Mouse (Mus musculus): ENCODE results near the gene Zbtb45. TPM values are rescaled to one million over a fixed set of nuclear protein-coding genes. Genes with fewer than 3 reads are reported as not detected.

Zbtb45 gene
- total RNA-seq (2023), result 10 to 100 TPM; 11.2 to 12.6 TPM

GRCm38 (mm10) chr7:13010005-13010908, at the start of gene Zbtb45:
Gene Zbtb45 (minus strand): TSS chr7:13010034.

GRCm38 (mm10) chr7:13054287-13055010, 44.6 kb upstream of the Zbtb45 start, which contains the start of gene Mzf1:
Gene Mzf1 (minus strand): TSS chr7:13054764.

DNA sequence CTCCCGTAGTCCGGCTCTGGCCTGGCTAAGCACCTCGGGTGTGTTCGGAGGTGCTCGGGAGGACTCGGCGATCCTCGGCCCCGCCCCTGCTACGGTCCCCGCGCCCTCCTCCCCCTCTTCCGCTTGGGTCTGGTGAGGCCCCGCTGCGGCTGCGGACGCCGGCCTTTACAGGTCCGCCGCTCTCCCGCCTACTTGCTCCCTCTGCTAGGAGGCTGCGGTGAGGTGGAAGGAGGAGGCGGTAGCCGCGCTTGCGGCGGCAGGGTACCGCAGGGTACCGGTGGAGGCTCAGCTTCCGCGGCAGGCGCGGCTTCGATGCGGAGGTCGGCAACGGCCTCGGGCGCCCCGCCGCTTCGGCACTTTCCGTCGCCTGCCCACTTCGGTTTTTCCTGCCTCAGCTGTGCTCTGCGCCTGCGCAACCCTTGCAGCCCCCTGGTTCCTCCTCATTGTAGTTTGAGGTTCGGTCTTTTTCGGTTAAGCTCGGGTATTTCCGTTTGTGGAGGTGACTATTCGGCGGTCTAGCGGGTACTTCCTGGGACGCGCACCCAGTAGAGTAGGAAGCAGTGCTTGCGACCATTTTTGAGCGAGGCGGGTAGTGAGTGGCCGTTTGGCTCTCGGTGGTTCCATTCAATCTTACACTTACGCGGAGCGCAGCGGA, 28.2 kb upstream of the Zbtb45 start, which contains the start of gene Ube2m:
TSS of gene Ube2m (minus strand) at position 375 of the 655 bp plus-strand sequence.

DNA sequence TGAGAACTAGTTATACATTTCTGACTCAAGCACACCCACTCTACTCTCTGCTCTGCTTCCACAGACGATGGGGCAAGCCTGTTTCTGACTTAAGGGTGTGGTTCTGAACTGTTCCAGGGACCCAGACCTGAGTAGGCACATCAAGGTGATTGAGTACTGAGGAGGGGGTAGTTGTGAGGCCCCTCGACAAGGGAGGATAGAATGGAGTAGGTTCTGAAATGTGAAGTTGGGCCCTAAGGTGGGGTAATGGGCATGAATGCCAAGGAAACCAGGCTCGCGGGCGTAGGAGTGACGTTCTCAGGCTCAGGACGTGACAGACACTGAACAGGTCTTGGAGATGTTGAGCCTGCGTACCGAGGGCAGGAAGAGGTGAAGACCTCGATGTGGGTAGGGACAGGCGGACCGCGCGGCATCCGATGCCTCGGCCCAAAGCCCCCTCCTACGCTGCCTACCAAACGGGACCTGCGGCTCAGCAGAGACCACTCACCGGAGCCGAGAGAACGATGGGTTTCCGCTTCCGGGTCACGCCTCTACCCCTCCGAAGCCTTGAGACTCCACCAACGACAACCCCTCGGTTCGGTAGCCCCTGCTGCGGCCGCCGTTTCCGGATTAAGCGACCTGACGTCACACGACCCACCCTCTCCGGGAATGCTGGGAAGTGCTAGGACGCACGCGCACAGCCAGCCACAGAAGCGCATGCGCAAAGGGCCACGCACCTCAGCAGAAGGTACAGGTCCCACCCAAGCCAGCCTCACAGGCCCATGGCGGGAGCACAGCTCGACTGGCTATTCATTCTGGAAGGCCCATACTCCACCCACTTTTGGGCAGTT, 24.5 kb upstream of the Zbtb45 start, which contains the start of gene Chmp2a:
TSS of gene Chmp2a (minus strand) at position 660 of the 830 bp plus-strand sequence.

GRCm38 (mm10) chr7:12998851-12999250, 11.0 kb downstream of the Zbtb45 start, which contains the start of gene Trim28:
Gene Trim28 (plus strand): TSS chr7:12999114.

GRCm38 (mm10) chr7:12998053-12998452, 11.8 kb downstream of the Zbtb45 start, which contains the start of gene Slc27a5:
Gene Slc27a5 (minus strand): TSS chr7:12998192.

DNA sequence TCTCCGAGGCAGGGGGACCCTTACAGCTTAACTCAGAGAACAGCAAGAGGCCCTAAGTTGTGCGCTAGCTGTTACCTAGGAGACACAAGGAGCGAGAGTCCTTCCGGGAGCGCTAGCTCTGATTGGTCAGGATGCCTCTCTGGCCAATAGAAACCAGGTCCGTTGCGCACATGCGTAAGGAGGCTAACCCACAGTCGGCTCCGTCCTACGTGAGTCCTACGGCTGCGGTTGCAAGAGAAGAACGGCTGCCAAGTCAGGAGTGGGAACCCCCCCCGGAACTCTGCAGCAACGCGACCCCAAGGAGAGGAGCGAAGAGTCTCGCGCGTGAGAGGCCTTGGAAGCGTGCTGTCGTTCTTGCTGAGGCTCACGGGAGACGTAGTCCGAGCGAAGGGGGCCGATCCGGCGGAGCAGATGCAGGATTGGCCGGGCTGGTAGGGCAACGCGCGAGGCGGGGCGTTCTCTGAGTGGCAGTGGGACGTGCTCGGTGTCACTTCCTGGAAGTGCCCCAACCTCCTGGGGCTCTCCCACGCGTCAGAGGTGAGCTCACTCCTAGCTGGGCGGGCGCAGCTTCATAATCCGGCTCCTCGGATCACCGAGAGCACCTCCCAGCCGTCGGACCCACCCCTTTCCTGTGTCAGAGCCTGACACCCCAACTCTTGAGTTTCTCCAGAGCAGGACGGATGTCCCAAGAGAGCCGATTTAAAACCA, 32.0 kb downstream of the Zbtb45 start, which contains the start of gene Zfp446:
TSS of gene Zfp446 (plus strand) at position 167 of the 708 bp plus-strand sequence.

GRCm38 (mm10) chr7:12965678-12966091, 44.1 kb downstream of the Zbtb45 start, which contains the start of gene Zfp324:
Gene Zfp324 (plus strand): TSS chr7:12965838.

Other genes with a start within 250 kb of the Zbtb45 start
- 1 to 10 TPM; 2.6 to 3.1 TPM for gene Zscan18, start 206.4 kb downstream of the Zbtb45 start, total RNA-seq (2023)
- 1 to 10 TPM; 2.5 to 2.7 TPM for gene Zfp329, start 191.2 kb downstream of the Zbtb45 start, total RNA-seq (2023)
- 10 to 100 TPM; 29.5 to 30.2 TPM for gene Zfp110, start 175.3 kb downstream of the Zbtb45 start, total RNA-seq (2023)
- 1 to 10 TPM; 1.5 to 1.8 TPM for gene Zfp128, start 128.9 kb downstream of the Zbtb45 start, total RNA-seq (2023)
- gene Zscan22, start 112.2 kb downstream of the Zbtb45 start, total RNA-seq (2023), result 1 to 10 TPM; 5.1 to 6.0 TPM
- gene Rps5, start 87.7 kb downstream of the Zbtb45 start, total RNA-seq (2023), result 100 to 1,000 TPM; 728 to 811 TPM
- under 1 TPM; 0.18 to 0.38 TPM for gene Rnf225, start 82.6 kb downstream of the Zbtb45 start, total RNA-seq (2023)
- 1 to 10 TPM; 2.2 to 3.3 TPM for gene Zfp324, start 44.2 kb downstream of the Zbtb45 start, total RNA-seq (2023)
- 1 to 10 TPM; 1.7 to 1.9 TPM for gene Zfp446, start 32.2 kb downstream of the Zbtb45 start, total RNA-seq (2023)
- not detected for gene Slc27a5, start 11.8 kb downstream of the Zbtb45 start, total RNA-seq (2023)
- 100 to 1,000 TPM; 149 to 185 TPM for gene Trim28, start 10.9 kb downstream of the Zbtb45 start, total RNA-seq (2023)
- 100 to 1,000 TPM; 160 to 170 TPM for gene Chmp2a, start 24.8 kb upstream of the Zbtb45 start, total RNA-seq (2023)
- 10 to 100 TPM; 90.7 to 95.5 TPM for gene Ube2m, start 28.2 kb upstream of the Zbtb45 start, total RNA-seq (2023)
- 1 to 10 TPM in 1 of 2 experiments, under 1 TPM in 1; 0.64 to 1.4 TPM for gene Mzf1, start 44.7 kb upstream of the Zbtb45 start, total RNA-seq (2023)
- gene Vmn1r85, start 85.1 kb upstream of the Zbtb45 start, total RNA-seq (2023), result not detected
- not detected for gene Vmn1r86, start 109.9 kb upstream of the Zbtb45 start, total RNA-seq (2023)
- gene Vmn1r87, start 130.1 kb upstream of the Zbtb45 start, total RNA-seq (2023), result not detected
- gene Vmn1r88, start 149.5 kb upstream of the Zbtb45 start, total RNA-seq (2023), result under 1 TPM in 1 of 2 experiments, not detected in 1; 0.07 TPM
- not detected for gene Vmn1r89, start 203.0 kb upstream of the Zbtb45 start, total RNA-seq (2023)